Mouse (Mus musculus) neural tube, embryonic 15.5 days (tissue): ENCODE measurements around the gene Asb8. TPM values are rescaled to one million over a fixed set of nuclear protein-coding genes. Genes with fewer than 3 reads are reported as not detected.

Experiments
- ATAC-seq: fragments of 200-750 bp; cut with Nextera tagmentation; 2 replicates; pipeline ENCODE4 v1.8.0; 2017; ENCODE audit warnings: mild to moderate bottlenecking, moderate TSS enrichment, moderate library complexity; ENCODE audit not compliant: low FRiP score
- H3K27ac ChIP-seq: fragments of 300-500 bp; sonication (generic); replicated peaks from 2 replicates; pipeline ENCODE4 v1.5.1; 2015; ENCODE audit warnings: mild to moderate bottlenecking, inconsistent platforms
- H3K27me3 ChIP-seq: fragments of 300-500 bp; sonication (generic); replicated peaks from 2 replicates; pipeline ENCODE4 v1.6.1; 2015; ENCODE audit warnings: inconsistent platforms
- H3K36me3 ChIP-seq: fragments of 300-500 bp; sonication (generic); 2 replicates; pipeline ENCODE4 v1.6.1; 2015; ENCODE audit warnings: inconsistent platforms
- H3K4me1 ChIP-seq: fragments of 300-500 bp; sonication (generic); 2 replicates; pipeline ENCODE4 v1.6.1; 2015; ENCODE audit warnings: inconsistent platforms
- H3K4me2 ChIP-seq: fragments of 300-500 bp; sonication (generic); 2 replicates; pipeline ENCODE4 v1.6.1; 2015; ENCODE audit warnings: inconsistent platforms, mild to moderate bottlenecking, moderate library complexity
- H3K4me3 ChIP-seq: fragments of 300-500 bp; sonication (generic); replicated peaks from 2 replicates; pipeline ENCODE4 v1.5.1; 2015; ENCODE audit warnings: mild to moderate bottlenecking, inconsistent platforms
- H3K9ac ChIP-seq: fragments of 300-500 bp; sonication (generic); replicated peaks from 2 replicates; pipeline ENCODE4 v1.6.1; 2015; ENCODE audit warnings: mild to moderate bottlenecking, inconsistent platforms
- H3K9me3 ChIP-seq: fragments of 300-500 bp; sonication (generic); replicated peaks from 2 replicates; pipeline ENCODE4 v1.6.1; 2016; ENCODE audit warnings: inconsistent platforms
- WGBS: fragments of 180-500 bp; shearing (Covaris S2); methylation state at CpG from one replicate; pipeline ENCODE4 v1.1.7; 2015; ENCODE audit warnings: mixed read lengths; 5-methylcytosine and 5-hydroxymethylcytosine counted together
- polyA plus RNA-seq: library from polyadenylated mRNA; unstranded; fragments of >200 nt; fragmentation: Nextera tagmentation; extraction: Ambion mirVana; gene quantifications from 2 replicates; pipeline ENCODE4 v1.2.1, GENCODE M21; 2015

The Asb8 gene
- polyA plus RNA-seq, 1 experiment from 2014 or later, result 61.9 TPM

DNA sequence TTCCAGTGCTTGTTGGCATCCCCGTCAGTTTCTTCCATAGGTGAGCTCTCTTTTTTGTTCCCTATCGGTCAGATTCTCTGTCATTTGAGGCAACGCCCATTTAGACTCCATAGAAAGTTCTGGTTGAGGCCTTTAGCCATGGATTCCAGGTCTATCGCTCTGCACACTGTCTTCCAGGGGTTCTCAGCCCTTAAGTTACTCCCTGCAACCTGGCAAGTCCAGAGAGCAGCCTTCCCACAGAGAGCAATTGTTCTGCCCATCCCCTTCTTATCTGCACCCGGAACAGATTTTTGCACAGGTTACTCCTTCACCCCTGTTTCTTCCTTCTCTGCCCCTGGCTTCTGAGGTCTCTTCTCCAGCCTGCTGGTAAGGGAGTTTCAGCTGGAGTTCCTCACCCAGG lies 6.7 kb upstream of the Asb8 start:
- H3K9me3 ChIP-seq, result no peaks in the 10 kb centered on the region
- no peaks in the 10 kb centered on the region for H3K36me3 ChIP-seq
- 76% methylated on average over 5 of the region's 5 CpGs for WGBS
- no peak overlapping the region; the same call in 1 of the 2 replicates for H3K9ac ChIP-seq
- H3K27me3 ChIP-seq, result peaks cover 10% of the 10 kb centered on the region; the same call in 1 of the 2 replicates
- H3K27ac ChIP-seq, result no peak overlapping the region
- H3K4me3 ChIP-seq, result no peak overlapping the region
- H3K4me2 ChIP-seq, result peak overlapping the region; percentile 63
- no peak for ATAC-seq
- H3K4me1 ChIP-seq, result peaks cover 57% of the 10 kb centered on the region

DNA sequence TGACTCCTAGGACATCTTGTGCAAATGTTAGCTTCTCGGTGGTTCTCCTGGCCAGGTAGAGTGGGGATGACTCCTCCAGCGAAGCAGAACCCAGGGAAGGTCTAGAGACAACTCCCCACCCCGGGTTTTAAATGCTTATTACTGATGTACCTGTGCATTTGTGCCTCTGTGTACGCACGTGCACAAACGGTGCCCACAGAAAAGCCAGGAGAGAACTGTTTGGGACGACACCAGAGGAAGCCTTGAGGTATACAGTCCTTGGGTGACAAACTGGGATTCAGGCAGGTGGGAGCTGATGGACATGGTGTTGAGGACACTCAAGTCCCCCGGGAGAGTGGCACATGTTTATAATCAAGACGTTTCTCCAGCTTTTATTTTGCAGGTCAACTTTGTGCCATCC lies 5.5 kb upstream of the Asb8 start:
- Histone ChIP-seq H3K9ac (no peak overlapping the region), H3K27ac (no peak overlapping the region), H3K36me3 (no peaks in the 10 kb centered on the region), H3K4me2 (peak overlapping the region; percentile 63), H3K4me1 (peaks cover 64% of the 10 kb centered on the region), H3K27me3 (peaks cover 9% of the 10 kb centered on the region; the same call in 1 of the 2 replicates), H3K9me3 (no peaks in the 10 kb centered on the region), H3K4me3 (peak overlapping the region; percentile 66)
- 68% methylated on average over 9 of the region's 9 CpGs for WGBS
- ATAC-seq, result no peak

DNA sequence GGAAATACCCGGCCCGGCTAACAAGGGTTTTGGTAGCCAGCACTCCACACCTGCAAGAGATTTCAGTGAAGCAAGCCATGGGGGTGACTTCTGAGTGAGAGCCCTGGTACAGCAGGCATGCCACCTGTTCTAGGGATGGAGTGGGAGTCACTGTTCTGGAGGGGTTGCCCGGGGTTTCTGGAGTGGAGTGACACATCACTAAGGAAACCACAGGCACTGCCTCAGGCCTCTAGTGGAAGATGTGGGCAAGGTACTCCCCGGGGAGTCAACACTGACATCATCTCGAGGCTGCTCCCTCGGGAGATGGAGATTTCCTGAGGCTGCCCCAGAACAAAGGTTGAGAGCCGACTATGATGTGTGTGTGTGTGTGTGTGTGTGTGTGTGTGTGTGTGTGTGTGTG lies 4.9 kb upstream of the Asb8 start:
- WGBS, result 29% methylated on average over 7 of the region's 7 CpGs
- H3K4me2 ChIP-seq, result peak overlapping the region; percentile 63

DNA sequence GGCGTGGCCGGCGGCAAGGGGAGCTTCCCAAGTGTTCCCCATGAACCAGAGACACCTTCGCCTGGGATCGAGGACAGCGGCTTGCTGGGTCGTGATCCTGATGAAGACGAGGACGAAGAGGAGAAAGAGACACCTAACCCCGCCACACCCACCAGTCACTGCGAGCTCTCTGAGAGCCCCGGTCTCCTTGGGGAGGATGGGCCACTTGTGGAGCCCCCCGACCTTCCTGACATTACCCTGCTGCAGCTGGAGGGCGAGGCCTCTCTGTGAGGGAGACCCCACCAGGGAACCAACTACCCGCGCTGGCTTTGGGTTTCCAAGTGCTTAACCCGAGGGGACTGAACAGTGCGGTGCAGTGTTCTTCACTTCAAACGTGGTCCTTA lies 3.2 kb upstream of the Asb8 start:
- peak overlapping the region; percentile 70 for H3K9ac ChIP-seq
- peak overlapping the region; percentile 63 for H3K4me2 ChIP-seq
- peaks cover 59% of the 10 kb centered on the region for H3K4me1 ChIP-seq
- H3K4me3 ChIP-seq, result peak overlapping the region; percentile 66
- no peak for ATAC-seq
- H3K9me3 ChIP-seq, result no peaks in the 10 kb centered on the region
- 4% methylated on average over 19 of the region's 19 CpGs for WGBS
- peaks cover 9% of the 10 kb centered on the region; the same call in 1 of the 2 replicates for H3K27me3 ChIP-seq
- H3K36me3 ChIP-seq, result no peaks in the 10 kb centered on the region
- no peak overlapping the region for H3K27ac ChIP-seq

More for the DNA sequence above, 4.9 kb upstream of the Asb8 start:
- H3K4me3 ChIP-seq, result peak overlapping the region; percentile 66
- H3K27ac ChIP-seq, result no peak overlapping the region
- peak overlapping the region; percentile 70 for H3K9ac ChIP-seq
- peaks cover 9% of the 10 kb centered on the region; the same call in 1 of the 2 replicates for H3K27me3 ChIP-seq
- H3K4me1 ChIP-seq, result peaks cover 64% of the 10 kb centered on the region
- ATAC-seq, result no peak
- no peaks in the 10 kb centered on the region for H3K9me3 ChIP-seq
- no peaks in the 10 kb centered on the region for H3K36me3 ChIP-seq

DNA sequence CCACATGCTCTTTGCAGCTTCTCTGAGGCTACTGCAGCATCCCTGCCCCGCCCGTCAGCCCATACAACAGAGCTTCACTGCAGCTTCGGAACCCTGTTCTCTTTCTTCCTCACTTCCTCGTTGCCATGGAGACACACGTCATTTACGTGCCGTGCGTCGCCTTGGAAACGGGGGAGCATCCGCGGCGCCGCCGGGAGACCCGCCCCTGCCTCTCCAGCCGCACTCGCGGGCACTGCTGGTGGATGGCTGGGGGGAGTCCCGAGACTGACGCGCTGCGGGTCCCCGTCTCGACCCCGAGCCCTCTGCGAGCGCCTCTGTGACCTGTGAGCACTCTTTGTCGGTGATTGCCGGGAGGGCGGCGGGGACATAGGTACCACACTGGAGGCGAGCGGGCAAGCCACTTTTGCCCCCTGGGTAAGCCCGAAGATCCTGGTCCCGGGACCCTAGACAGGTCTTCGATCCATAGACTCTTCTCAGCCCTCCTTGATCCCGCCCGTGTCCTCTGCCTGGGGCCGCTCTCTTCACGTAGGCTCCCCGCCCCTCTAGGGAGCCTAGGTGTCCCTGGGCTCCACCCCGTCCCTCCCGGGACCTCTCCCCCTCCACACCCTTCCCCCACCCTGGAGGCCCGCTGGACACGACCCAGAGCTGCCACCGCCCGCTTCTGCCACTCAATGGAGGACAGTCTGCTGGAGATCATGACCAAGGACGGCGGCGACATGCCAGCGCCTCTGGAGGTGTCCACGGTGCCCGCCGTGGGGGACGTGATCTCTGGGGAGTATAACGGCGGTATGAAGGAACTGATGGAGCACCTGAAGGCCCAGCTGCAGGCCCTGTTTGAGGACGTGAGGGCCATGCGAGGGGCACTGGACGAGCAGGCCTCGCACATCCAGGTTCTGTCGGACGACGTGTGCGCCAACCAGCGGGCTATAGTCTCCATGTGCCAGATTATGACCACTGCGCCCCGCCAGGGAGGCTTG lies 2.5 kb upstream of the Asb8 start:
- peak overlapping the region; percentile 63 for H3K4me2 ChIP-seq
- ATAC-seq, result peak; percentile 93
- WGBS, result 2% methylated on average over 65 of the region's 69 CpGs
- H3K4me3 ChIP-seq, result peak overlapping the region; percentile 66
- peak overlapping the region; percentile 70 for H3K9ac ChIP-seq
- H3K4me1 ChIP-seq, result peaks cover 54% of the 10 kb centered on the region
- H3K36me3 ChIP-seq, result no peaks in the 10 kb centered on the region
- H3K27me3 ChIP-seq, result peaks cover 9% of the 10 kb centered on the region; the same call in 1 of the 2 replicates
- peak overlapping the region; percentile 94 for H3K27ac ChIP-seq
- no peaks in the 10 kb centered on the region for H3K9me3 ChIP-seq

DNA sequence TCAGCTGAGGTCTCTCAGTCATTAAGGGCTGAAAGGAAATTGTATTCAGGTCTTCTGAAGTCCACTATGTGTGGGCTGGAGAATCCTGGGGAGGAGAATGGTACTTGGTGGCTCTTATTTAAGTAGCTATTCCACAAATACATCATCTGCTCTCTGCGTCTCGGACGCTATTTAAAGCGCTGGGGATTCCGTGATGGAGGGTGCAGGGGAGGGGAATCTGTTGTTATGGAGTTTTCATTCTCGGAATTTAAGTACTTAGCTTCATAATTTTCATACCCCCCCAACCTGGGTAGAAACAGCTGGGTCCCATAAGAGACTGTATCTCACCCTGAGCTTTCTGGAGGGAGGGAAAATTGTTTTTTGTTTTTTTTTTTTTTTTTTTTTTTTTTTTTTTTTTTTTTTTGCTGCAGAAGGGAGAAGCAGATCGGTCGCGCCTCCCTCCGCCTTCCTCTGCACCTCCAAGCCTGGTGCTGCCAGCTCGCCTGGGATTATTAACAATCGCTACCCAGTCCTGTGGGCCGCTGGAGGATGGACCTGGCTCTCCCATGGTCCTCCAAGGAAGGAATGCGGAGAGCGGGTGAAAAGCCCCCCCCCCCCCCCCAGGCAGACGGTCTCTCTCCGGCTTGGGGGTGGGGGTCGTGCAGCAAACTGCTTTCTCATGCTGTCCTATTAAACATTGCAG lies 1.7 kb upstream of the Asb8 start, which contains the start of gene Ccdc184:
Ccdc184 (plus strand) TSS at position 196 of the 682 bp plus-strand sequence.
- H3K4me3 ChIP-seq, result peak within 1 kb of the TSS; percentile 66
- no peaks in the 10 kb centered on the region for H3K9me3 ChIP-seq
- H3K36me3 ChIP-seq, result no peaks in the 10 kb centered on the region
- ATAC-seq, result peak; percentile 80
- H3K4me2 ChIP-seq, result peak within 1 kb of the TSS; percentile 63
- H3K9ac ChIP-seq, result peak within 1 kb of the TSS; percentile 70
- WGBS, result 1% methylated on average over 18 of the region's 18 CpGs
- H3K27ac ChIP-seq, result peak within 1 kb of the TSS; percentile 94
- peaks cover 9% of the 10 kb centered on the region; the same call in 1 of the 2 replicates for H3K27me3 ChIP-seq
- peaks cover 47% of the 10 kb centered on the region for H3K4me1 ChIP-seq

DNA sequence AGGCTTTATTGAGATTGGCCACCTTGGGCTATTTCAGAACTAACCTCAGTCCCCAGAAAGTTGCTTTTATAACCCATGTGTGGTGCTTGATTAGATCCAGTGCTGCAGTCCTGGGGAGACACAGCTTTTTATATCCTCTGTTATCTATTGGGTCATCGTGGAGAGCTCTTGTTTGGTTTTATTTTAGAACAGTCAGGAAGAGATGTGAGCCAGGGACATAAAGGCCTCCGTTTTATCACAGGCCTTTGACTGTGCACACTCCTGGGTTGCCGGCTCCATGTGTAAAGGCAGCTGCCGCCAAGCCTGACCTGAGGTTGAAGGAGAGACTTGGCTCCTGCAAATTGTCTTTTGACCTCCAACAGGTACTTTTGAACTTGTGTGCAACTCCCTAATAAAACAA lies 2.9 kb downstream of the Asb8 start:
- H3K4me2 ChIP-seq, result no peak overlapping the region
- peaks cover 7% of the 10 kb centered on the region for H3K4me1 ChIP-seq
- no peak overlapping the region for H3K27ac ChIP-seq
- ATAC-seq, result no peak
- no peaks in the 10 kb centered on the region for H3K9me3 ChIP-seq
- no peak overlapping the region for H3K4me3 ChIP-seq
- 50% methylated on average over 4 of the region's 4 CpGs for WGBS
- H3K27me3 ChIP-seq, result no peaks in the 10 kb centered on the region; the same call in 1 of the 2 replicates
- no peak overlapping the region for H3K9ac ChIP-seq
- no peaks in the 10 kb centered on the region for H3K36me3 ChIP-seq

DNA sequence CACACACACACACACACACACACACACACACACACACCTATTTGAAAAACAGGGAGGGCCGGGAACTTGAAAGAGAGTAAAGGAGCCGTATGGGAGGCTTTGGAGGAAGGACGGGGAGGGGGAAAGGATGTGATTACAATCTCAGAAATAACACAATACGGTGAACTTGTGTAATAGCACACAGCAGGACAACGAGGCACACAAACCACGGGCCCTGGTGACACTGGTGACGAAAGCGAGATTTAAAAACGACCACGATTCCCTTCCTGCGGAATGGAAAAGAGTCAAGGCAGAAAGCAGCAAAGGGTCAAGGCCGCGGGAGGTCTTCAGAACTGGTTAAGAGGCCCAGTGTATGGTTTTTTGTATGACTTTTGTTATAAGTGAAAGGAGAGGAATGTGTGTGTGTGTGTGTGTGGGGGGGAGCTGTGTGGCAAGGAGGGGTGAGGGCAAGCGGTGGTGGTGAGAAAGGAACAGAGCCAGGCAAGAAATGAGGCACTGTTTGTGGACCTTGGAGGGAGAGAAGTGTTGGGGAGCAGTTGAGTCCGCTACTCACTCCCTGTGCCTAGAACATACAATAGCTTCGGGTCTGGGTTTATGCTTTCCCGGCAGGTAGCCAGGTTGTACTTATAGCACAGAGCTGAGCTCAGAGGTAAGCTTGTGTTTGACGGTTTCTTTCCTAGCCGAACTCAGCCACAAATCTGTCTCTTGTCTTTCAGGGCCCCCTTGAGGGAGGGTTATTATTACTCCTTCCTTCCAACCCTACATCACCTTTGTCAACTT lies 4.2 kb downstream of the Asb8 start:
- no peaks in the 10 kb centered on the region; the same call in 1 of the 2 replicates for H3K27me3 ChIP-seq
- no peak overlapping the region for H3K4me3 ChIP-seq
- ATAC-seq, result no peak
- H3K36me3 ChIP-seq, result no peaks in the 10 kb centered on the region
- WGBS, result 65% methylated on average over 19 of the region's 19 CpGs
- H3K9me3 ChIP-seq, result no peaks in the 10 kb centered on the region
- no peak overlapping the region for H3K4me2 ChIP-seq
- no peak overlapping the region for H3K9ac ChIP-seq
- H3K4me1 ChIP-seq, result no peaks in the 10 kb centered on the region
- no peak overlapping the region for H3K27ac ChIP-seq

DNA sequence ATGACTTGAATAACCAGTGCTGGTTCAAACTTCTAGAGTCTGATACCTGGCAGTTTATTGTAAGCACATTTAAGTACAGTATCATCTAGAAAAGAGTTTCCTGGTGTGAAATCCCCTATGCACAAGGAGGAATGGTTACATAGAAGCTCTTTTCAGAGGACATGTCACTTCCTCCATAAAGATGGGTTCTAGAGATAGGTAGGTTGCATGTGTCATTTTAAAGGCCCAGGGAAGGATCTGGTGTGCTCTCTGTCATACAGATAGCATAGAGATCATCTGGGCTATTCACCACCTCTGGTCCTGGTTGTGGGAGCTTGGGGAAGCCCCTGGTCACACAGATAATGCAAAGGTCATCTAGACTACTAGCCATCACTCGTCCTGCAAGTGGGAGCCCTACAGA lies 8.2 kb downstream of the Asb8 start:
- Histone ChIP-seq H3K27me3 (no peaks in the 10 kb centered on the region), H3K4me2 (no peak overlapping the region), H3K4me3 (no peak overlapping the region), H3K9me3 (no peaks in the 10 kb centered on the region), H3K27ac (no peak overlapping the region), H3K9ac (no peak overlapping the region), H3K4me1 (no peaks in the 10 kb centered on the region), H3K36me3 (no peaks in the 10 kb centered on the region)
- WGBS, result 72% methylated on average over 1 of the region's 1 CpGs
- ATAC-seq, result no peak

DNA sequence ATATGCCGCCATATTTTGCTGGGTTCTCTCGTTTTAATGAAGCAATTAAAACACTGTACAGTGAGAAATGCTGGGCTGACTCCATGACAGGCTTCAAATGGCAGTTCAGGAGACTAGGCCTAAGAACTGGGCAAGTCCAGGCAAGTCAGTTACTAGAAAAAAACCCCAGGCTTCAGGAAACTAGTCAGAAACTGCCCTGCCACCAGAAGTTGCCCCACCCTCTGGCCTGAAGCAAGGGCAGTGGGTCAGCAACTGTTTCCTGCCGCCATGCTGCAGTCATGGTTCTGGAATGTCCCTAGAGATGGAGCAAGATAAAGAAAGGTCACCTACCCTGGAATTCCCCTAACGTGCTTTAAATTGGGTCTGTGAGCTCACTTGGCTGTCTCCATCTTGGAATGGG lies 9.5 kb downstream of the Asb8 start:
- Histone ChIP-seq H3K36me3 (no peaks in the 10 kb centered on the region), H3K4me1 (no peaks in the 10 kb centered on the region), H3K4me3 (no peak overlapping the region), H3K27me3 (no peaks in the 10 kb centered on the region), H3K9me3 (no peaks in the 10 kb centered on the region), H3K4me2 (no peak overlapping the region), H3K9ac (no peak overlapping the region), H3K27ac (no peak overlapping the region)
- 82% methylated on average over 4 of the region's 4 CpGs for WGBS
- ATAC-seq, result no peak

DNA sequence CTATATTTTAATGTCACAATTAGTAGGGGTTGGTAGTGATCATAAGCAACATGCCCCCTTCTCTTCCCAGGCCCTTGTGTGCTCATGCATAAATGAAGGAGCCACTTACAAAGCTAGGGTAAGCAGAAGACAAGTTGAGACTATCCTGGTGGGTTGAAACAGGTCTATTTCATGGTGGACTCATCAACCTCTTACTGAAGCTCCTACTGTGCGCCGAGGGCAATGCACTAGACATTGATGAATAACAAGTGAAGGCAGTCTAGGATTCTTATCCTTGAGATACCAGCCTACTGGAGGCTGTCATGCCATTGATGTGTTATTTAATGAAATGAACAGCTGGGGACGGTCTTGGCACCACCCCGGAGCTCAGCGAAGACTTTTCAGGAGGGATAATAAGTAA lies 10.2 kb downstream of the Asb8 start:
- WGBS, result 94% methylated on average over 5 of the region's 5 CpGs
- H3K27ac ChIP-seq, result no peak overlapping the region
- H3K36me3 ChIP-seq, result no peaks in the 10 kb centered on the region
- no peak overlapping the region for H3K4me2 ChIP-seq
- no peak overlapping the region for H3K9ac ChIP-seq
- H3K9me3 ChIP-seq, result no peaks in the 10 kb centered on the region
- no peaks in the 10 kb centered on the region for H3K27me3 ChIP-seq
- H3K4me3 ChIP-seq, result no peak overlapping the region
- H3K4me1 ChIP-seq, result no peaks in the 10 kb centered on the region
- no peak for ATAC-seq
